Mouse (Mus musculus) 416B (cell line): ENCODE data around the gene Bfsp2.

ENCODE experiments used
- DNase-seq: peaks from one replicate; pipeline ENCODE4 v3.0.0; 2011; ENCODE audit warnings: low read depth

Gene Bfsp2

DNA sequence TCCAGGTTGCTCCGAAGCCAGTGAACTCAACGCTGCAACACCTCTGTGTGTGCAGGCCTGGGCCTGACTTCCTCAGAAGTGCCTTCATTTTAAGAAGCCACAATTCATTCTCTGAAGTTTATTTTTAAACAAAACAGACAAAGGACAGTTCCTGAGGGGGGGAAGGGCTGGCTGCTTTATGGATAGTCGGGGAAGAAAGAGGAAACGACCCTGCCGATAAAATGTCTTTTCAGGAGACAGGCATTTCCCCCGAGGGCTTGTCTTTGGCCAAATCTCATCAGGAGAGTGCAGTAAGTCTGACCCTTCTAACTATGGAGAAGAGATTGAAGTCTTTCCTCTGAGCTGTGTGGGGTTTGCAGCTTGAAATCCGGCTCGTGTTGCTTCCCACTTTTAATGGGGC is 5.4 kb upstream of the Bfsp2 start:
- DNase-seq: peak; percentile 14

- no peak for DNase-seq
Observed at GRCm38 (mm10) chr9:103480603-103481220, 492 bp upstream of the Bfsp2 start.

DNA sequence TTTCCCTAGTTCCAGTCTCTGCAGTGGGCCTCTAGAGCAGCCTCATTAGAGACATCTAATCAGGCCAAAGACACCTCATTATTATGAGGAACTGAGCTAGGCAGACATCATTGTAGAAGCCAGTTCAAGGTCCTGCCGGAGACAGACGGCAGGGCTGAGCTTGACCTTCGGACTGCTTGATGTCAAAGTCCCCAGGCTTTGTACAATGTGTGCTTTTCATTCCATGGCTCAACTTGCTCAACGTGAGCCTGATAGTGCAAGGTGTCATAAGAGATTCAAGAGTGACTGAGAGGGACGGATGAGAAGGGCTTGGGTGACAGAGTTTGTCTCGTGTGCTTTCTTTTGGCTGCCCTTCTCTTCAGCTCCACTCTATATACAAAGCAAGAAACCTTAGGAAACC is 4.8 kb downstream of the Bfsp2 start:
- DNase-seq: no peak

- peak; percentile 80 for DNase-seq
Observed at GRCm38 (mm10) chr9:103473915-103474688, 6.1 kb downstream of the Bfsp2 start.

- no peak for DNase-seq
Observed at GRCm38 (mm10) chr9:103471784-103472183, 8.4 kb downstream of the Bfsp2 start.

DNA sequence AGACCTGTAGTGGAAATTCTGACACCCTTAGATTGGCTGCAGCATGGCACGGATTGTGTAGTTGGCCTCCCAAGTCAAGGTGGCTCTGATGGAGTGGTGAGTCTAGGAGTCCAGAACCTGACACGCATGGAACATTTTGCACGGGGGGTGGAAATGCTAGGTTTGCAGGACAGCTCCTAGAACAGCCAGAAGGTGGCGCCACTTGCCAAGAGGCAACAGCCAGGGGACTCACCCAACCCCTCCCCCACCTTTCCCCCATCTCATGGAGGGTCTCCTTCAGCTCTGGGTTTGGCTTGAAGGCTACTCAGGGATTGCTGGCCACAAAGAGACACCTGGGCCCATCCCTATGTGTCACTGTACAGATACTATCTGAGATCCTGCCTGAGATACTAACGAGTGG is 10.7 kb downstream of the Bfsp2 start:
- peak; percentile 22 for DNase-seq

GRCm38 (mm10) chr9:103468911-103469310 is 11.3 kb downstream of the Bfsp2 start:
- DNase-seq: no peak

- no peak for DNase-seq
Observed at GRCm38 (mm10) chr9:103465711-103466220, 14.5 kb downstream of the Bfsp2 start.

DNA sequence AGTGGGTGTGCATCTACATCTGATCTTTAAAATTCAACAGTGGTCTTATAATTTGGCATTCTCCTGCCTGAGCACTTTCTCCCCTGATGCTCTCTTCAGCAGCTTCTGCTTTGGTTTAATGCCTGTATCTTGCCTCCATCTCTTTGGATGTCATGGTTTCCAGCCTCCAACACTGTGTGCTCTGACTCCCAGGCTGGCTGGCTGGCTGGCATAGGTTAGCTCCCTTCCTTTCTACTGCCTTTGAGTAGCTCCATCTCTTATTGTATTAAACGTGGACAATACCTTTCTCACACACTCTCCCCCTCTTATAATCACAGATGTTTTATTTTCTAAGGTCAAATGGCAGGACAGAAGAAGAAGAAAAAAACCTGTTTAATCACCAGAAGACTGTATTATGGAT is 14.9 kb downstream of the Bfsp2 start:
- DNase-seq: no peak

- DNase-seq: no peak
Observed at GRCm38 (mm10) chr9:103463833-103464232, 16.4 kb downstream of the Bfsp2 start.

- no peak for DNase-seq
Observed at GRCm38 (mm10) chr9:103459839-103460238, 20.4 kb downstream of the Bfsp2 start.

GRCm38 (mm10) chr9:103459307-103459706 is 20.9 kb downstream of the Bfsp2 start:
- no peak for DNase-seq

DNA sequence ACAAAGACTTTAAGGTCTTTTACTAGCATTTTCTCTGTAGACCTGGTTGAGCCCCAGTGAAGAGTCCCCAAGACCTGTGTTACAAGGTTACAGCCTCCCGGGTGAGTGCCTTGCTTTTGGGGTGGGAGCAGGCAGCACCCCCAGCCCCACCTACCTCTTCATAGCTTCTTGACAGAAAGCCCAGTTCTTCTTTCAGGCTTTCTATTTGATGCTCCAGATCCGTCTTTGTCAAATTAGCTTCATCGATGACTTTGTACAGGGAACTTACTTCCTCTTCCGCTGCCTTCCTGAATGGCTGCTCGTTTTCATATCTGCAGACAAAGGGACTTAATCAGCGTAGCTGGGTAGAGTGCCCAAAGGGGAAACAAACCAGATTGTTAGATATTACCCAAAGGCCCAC is 30.6 kb downstream of the Bfsp2 start:
- DNase-seq: peak; percentile 20

- peak; percentile 94 for DNase-seq
Observed at GRCm38 (mm10) chr9:103449092-103449491, 31.1 kb downstream of the Bfsp2 start.

DNA sequence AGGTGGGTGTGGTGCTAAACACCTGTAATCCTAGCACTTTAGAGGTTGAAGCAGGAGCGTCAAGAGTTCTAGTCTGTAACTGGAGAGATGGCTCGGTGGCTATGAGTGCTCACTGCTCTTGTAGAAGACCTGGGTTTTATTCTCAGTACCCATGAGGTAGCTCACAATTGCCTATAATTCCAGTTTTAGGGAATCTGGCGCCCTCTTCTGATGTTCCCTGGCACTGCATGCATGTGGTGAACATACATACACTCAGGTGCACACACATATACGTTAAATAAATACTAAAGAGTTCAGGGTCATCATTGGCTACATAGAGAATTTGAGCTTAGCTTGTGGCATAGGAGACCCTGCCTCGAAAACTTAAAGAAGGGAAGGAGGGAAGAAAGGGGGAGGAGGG is 35.6 kb downstream of the Bfsp2 start:
- DNase-seq: no peak

- DNase-seq: no peak
Observed at GRCm38 (mm10) chr9:103443824-103444185, 36.4 kb downstream of the Bfsp2 start.

DNA sequence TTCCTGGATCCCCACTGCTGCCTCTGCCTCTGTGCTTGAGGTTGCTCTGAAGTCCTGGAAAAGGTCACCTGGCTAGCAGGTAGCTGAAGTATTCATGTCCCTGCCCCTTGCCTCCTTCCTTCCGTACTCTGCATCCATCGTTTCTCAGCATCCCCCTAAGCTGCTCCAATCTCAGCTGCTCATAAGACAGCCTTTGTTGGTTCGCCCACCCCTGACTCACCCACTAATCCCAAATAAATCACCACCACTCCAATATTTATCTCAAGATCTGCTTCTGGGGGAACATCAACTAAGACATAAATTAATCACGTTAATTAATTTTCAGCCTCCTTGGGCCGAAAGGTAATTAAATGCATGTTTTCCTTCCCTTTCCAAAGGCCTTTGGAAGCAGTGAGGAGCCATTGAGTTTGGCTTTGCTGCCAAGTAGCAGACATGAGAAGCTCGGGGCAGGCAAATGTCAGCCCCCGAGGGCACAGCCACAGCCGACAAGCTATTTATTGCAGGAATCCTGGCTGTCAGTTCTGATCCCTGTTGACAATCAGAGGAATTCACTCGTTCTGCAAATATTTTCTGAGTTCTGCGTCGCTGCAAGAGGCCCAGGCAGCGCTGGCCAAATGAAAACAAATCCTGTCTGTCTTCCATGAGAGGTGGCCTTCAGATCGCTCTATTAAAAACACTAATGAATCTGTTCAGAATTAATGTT is 36.9 kb downstream of the Bfsp2 start:
- DNase-seq: no peak

GRCm38 (mm10) chr9:103440597-103440996 is 39.6 kb downstream of the Bfsp2 start:
- peak; percentile 17 for DNase-seq

DNA sequence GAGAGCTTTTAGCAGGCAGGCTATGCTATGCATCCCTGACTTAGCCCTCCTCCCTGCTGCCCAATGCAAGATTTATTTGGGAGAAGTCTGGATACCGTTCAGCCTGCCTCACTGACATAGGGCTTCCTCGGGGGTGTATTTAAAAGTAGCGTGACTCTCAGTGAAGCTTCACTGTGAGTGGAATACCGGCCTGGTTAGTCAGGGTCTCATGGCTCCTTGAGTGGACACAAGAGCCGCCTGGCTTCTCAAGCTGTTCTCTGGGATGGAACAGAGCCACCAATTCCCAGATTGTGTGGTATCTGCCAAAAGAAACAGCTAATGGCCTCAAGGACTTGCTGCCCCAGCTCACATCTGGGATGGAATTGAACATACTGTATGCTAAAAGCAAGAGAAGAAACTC is 43.1 kb downstream of the Bfsp2 start:
- no peak for DNase-seq

GRCm38 (mm10) chr9:103434116-103434515 is 46.1 kb downstream of the Bfsp2 start:
- peak; percentile 85 for DNase-seq

DNA sequence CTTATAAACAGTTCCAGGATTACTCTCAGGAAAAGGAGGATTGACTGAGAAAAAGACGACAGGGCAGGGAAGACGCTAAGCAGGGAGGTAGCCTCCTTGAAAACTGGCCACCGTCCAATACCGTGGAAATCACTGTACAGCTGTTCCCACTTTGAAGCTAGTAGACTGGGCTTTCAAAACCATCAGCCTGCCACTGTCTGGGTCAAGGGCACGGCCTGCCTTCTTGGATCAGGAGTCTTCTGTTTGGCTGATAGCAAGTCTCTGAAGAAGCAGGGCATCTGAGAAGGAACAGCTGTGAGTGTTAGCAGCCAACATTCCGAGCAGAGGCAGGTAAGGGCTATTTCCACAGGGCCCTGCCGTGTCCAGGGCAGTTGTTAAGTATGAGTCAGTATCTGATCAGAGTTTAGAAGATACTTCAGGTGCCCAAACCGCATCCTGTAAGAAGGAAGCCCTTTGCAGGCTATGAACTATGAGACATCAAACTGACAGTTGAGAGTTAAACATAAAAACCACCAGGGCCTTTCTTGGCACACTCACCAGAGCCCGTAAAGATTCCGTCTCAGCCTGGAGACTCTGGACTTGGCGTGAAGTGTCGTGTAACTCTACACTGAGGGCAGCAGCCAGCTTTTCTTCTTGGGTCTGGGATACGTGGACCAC is 48.0 kb downstream of the Bfsp2 start:
- DNase-seq: peak; percentile 75

DNA sequence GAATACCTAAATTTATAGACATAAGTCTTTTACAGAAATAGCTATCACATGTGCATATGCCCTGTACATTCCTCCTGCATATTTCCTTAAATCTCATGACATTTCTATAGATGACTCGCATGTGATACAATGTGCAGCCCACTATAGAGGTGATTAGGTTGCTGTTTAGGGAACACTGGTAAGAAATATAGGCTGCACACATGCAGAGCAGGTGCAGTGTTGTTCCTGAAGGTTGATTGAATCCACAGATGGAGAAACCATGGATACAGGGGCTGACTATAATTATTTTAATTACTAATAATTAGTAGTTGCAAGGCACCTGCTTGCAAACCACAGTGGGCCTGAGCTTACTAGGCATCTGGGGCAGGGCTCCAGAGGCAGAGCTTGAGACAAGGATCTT is 48.5 kb downstream of the Bfsp2 start:
- no peak for DNase-seq
